Mouse (Mus musculus) urinary bladder, postnatal 0 days (tissue): ENCODE data around the gene Gpalpp1. TPM values are rescaled to one million over a fixed set of nuclear protein-coding genes. Genes with fewer than 3 reads are reported as not detected.

Experiments
- polyA plus RNA-seq: library from polyadenylated mRNA; unstranded; fragments of >200 nt; fragmentation: Nextera tagmentation; extraction: Ambion mirVana; gene quantifications from 2 replicates; pipeline ENCODE4 v1.2.1, GENCODE M21; 2015

Gpalpp1 gene
- 5.8 and 5.9 TPM in 2 replicates for polyA plus RNA-seq

GRCm38 (mm10) chr14:76110396-76111221 is at the start of gene Gpalpp1, which contains the start of gene Nufip1:
Gene Gpalpp1 (minus strand): TSS chr14:76110760.
Gene Nufip1 (plus strand): TSS chr14:76110891.

Other genes with a start within 250 kb of the Gpalpp1 start
- 0.07 and 0.16 TPM in 2 replicates for gene Kctd4, start 155.8 kb downstream of the Gpalpp1 start, polyA plus RNA-seq
- 27.1 and 28.9 TPM in 2 replicates for gene Gtf2f2, start 99.9 kb downstream of the Gpalpp1 start, polyA plus RNA-seq
- gene Nufip1, start 131 bp upstream of the Gpalpp1 start, polyA plus RNA-seq: 6.6 and 6.7 TPM in 2 replicates